Mouse (Mus musculus) thymus, adult 2 months (tissue): ENCODE data around the gene Itgb1bp2.

ENCODE experiments used
- CTCF ChIP-seq: fragments of 200-500 bp; IDR thresholded peaks from 2 replicates; pipeline ENCODE4 v1.5.1; 2012; ENCODE audit warnings: mild to moderate bottlenecking, control low read depth, low read length, moderate library complexity, borderline replicate concordance; ENCODE audit not compliant: control insufficient read depth, poor library complexity, insufficient read depth; ENCODE audit errors: extremely low read depth
- POLR2A ChIP-seq: fragments of 200-500 bp; IDR thresholded peaks from 2 replicates; pipeline ENCODE4 v1.6.1; 2012; ENCODE audit warnings: mild to moderate bottlenecking, low read length, control low read depth, moderate library complexity; ENCODE audit not compliant: control insufficient read depth, poor library complexity, insufficient read depth; ENCODE audit errors: extremely low read depth

DNA sequence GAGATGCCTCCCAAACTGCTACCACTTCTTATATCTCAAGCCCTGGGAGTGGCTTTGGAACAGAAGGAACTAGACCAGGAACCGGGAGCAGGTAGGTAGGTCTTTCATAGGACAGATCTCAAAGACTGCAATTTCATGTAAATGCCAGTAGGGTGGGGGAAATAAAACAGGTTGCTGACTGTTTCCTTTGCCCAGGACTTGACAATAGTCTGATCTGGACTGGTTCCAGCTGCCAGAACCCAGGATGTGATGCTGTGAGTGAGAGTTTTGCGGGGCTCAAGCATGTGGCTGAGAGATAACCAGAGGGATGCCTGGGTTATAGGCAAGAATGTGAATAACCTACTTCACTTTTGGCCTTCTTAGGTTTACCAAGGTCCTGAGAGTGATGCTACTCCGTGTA is 2.7 kb downstream of the Itgb1bp2 start:
- no peak for TF ChIP-seq CTCF
- TF ChIP-seq POLR2A: no peak
